Mouse (Mus musculus) brain, embryonic 14.5 days (tissue): ENCODE data around the gene Gif.

ENCODE experiments used
- CTCF ChIP-seq: fragments of 200-500 bp; IDR thresholded peaks from 2 replicates; pipeline ENCODE4 v1.5.1; 2012; ENCODE audit warnings: inconsistent platforms, mild to moderate bottlenecking, moderate library complexity, borderline replicate concordance; ENCODE audit not compliant: insufficient read depth, insufficient read length; ENCODE audit errors: extremely low read depth
- POLR2A ChIP-seq: fragments of 200-500 bp; IDR thresholded peaks from 2 replicates; pipeline ENCODE4 v1.6.1; 2012; ENCODE audit warnings: mild to moderate bottlenecking, inconsistent platforms, borderline replicate concordance; ENCODE audit not compliant: poor library complexity, insufficient read depth, insufficient read length, severe bottlenecking; ENCODE audit errors: extremely low read depth

DNA sequence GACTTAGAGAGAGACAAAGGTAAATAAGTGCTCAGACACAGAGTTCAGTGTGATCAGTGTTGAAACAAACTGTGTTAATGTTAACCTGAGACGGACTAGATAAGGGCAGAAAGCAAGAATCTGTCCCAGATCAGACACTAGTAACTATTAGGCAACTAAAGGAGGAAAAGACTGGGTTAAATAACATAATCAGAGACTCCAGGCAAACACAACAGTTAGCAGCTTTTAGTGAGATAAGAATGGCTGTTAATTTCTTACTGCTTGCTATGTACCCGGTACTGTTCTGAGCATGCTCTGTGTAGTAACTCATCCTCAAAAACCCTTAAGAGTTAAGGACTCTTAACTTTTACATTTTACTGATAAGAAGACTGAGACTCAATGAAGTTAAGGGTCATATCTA is 21.4 kb upstream of the Gif start:
- TF ChIP-seq POLR2A (no peak), CTCF (no peak)
